Mouse (Mus musculus) liver, embryonic 14.5 days (tissue): Measurements from ENCODE around the gene Aurka. TPM values are rescaled to one million over a fixed set of nuclear protein-coding genes. Genes with fewer than 3 reads are reported as not detected.

ENCODE experiments used
- ATAC-seq: fragments of 200-750 bp; cut with Nextera tagmentation; 2 replicates; pipeline ENCODE4 v1.8.0; 2017; ENCODE audit warnings: moderate number of reproducible peaks, mild to moderate bottlenecking, moderate library complexity; ENCODE audit not compliant: insufficient read depth
- DNase-seq, 3 experiments: peaks; one replicate each; pipeline ENCODE4 v3.0.0-alpha.2; 2012 to 2013; ENCODE audit warnings: low read depth in 3 of 3, low spot score in 3 of 3
- H3K27ac ChIP-seq: fragments of 300-500 bp; sonication (generic); 2 replicates; pipeline ENCODE4 v1.5.1; 2014; ENCODE audit warnings: moderate library complexity, mild to moderate bottlenecking, control low read depth, inconsistent platforms
- H3K27me3 ChIP-seq: fragments of 300-500 bp; sonication (generic); 2 replicates; pipeline ENCODE4 v1.6.1; 2014; ENCODE audit warnings: mild to moderate bottlenecking, low read length, moderate library complexity; ENCODE audit not compliant: control insufficient read depth, insufficient read depth
- H3K36me3 ChIP-seq: fragments of 300-500 bp; sonication (generic); replicated peaks from 2 replicates; pipeline ENCODE4 v1.6.1; 2014; ENCODE audit warnings: low read depth; ENCODE audit not compliant: control insufficient read depth, insufficient read depth
- H3K4me1 ChIP-seq, 2 experiments: fragments of 200-500 bp in 1 of 2; fragments of 300-500 bp in 1 of 2; sonication (generic) in 1 of 2; replicated peaks; 2 replicates each; pipeline ENCODE4 v1.6.1; 2012 to 2014; ENCODE audit warnings: antibody characterized with exemption in 1 of 2, inconsistent platforms in 1 of 2, low read length in 1 of 2; ENCODE audit not compliant: control insufficient read depth in 2 of 2, insufficient read depth in 2 of 2
- H3K4me2 ChIP-seq: fragments of 300-500 bp; sonication (generic); 2 replicates; pipeline ENCODE4 v1.6.1; 2014; ENCODE audit warnings: low read depth, mild to moderate bottlenecking, control low read depth, moderate library complexity
- H3K4me3 ChIP-seq, 2 experiments: fragments of 200-500 bp in 1 of 2; fragments of 300-500 bp in 1 of 2; sonication (generic) in 1 of 2; 2 replicates each; pipeline ENCODE4 v1.5.1; 2012 to 2014; ENCODE audit warnings: low read depth in 2 of 2, low read length in 2 of 2, mild to moderate bottlenecking in 2 of 2, control low read depth in 1 of 2, inconsistent platforms in 1 of 2, moderate library complexity in 1 of 2; ENCODE audit not compliant: insufficient read depth in 1 of 2
- H3K9ac ChIP-seq: fragments of 300-500 bp; sonication (generic); replicated peaks from 2 replicates; pipeline ENCODE4 v1.6.1; 2014; ENCODE audit warnings: mild to moderate bottlenecking, control low read depth, moderate library complexity
- H3K9me3 ChIP-seq: fragments of 300-500 bp; sonication (generic); 2 replicates; pipeline ENCODE4 v1.6.1; 2016; ENCODE audit warnings: low read length, mixed read lengths; ENCODE audit not compliant: control insufficient read depth
- CTCF ChIP-seq: IDR thresholded peaks from 2 replicates; pipeline ENCODE4 v1.5.1; 2016; ENCODE audit warnings: antibody characterized with exemption, low read depth, control low read depth
- EP300 ChIP-seq: IDR thresholded peaks from 2 replicates; pipeline ENCODE4 v1.6.1; 2016; ENCODE audit warnings: antibody characterized with exemption, low read depth
- WGBS: fragments of 180-500 bp; shearing (Covaris S2); extraction: QIAGEN DNeasy Blood & Tissue Kit; methylation state at CpG from one replicate; pipeline ENCODE4 v1.1.7; 2014; ENCODE audit not compliant: insufficient replicate concordance; 5-methylcytosine and 5-hydroxymethylcytosine counted together
- polyA plus RNA-seq, 2 experiments: library from polyadenylated mRNA; depleted of rRNA in 1 of 2; stranded (reverse) in 1 of 2; unstranded in 1 of 2; fragments of >200 nt; fragmentation: Nextera tagmentation in 1 of 2; extraction: Ambion mirVana in 1 of 2; gene quantifications; 2 replicates each; pipeline versions ENCODE4 v1.2.1 to v1.2.3; 2012 to 2014

Gene Aurka
- polyA plus RNA-seq, 2 experiments: 64.4 to 131 TPM

DNA sequence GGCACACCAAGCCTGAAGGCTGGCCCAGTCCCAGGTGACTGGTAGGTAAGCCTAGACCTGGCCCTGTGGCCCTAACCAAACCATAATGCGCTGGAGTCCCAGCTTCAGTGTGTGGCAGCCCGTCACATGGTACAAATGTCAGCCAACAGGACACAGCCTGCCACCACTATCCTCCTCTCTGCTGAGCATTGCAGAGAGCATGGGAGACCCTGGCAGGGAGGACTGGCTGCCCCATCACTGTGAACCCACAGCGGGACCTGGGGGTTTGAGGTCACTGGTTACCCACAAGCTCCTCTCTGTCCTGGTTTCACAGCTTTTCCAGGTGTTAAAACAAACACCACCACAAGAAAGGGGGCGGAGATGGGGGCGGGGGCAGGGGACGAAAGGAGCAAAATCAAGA, 20.0 kb upstream of the Aurka start:
- Histone ChIP-seq H3K9ac (no peak overlapping the region), H3K36me3 (no peaks in the 10 kb centered on the region), H3K4me2 (no peak overlapping the region), H3K9me3 (no peaks in the 10 kb centered on the region), H3K27ac (no peak overlapping the region), H3K4me1 (peaks cover 0 to 7% of the 10 kb centered on the region in 2 experiments; a peak in 2 of 4 replicates), H3K4me3 (no peak overlapping the region), H3K27me3 (no peaks in the 10 kb centered on the region)
- TF ChIP-seq CTCF (no peak), EP300 (no peak)
- 37% methylated on average over 6 of the region's 6 CpGs for WGBS
- ATAC-seq (no peak), DNase-seq (no peak)

DNA sequence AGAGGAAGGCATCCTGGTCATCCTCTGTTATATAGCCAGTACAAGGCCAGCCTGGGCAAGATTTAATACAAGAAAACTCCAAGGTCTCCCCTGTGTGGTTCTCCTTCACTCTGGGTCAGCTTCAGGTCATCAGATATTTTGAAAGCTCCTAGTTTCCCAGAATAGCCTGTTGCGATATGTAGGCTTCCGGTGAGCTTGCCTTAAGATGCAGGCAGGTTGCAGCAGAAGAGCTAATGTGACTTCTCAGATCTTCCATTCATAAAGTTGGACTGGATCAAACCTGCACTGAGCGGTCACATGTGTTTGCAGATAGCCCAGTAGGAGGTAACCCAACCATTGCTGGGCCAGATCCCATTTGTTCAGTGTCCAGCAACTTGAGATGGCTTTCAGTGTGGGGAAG, 14.4 kb upstream of the Aurka start:
- no peak overlapping the region for H3K4me2 ChIP-seq
- H3K27me3 ChIP-seq: no peaks in the 10 kb centered on the region
- H3K27ac ChIP-seq: no peak overlapping the region
- H3K4me3 ChIP-seq: no peak overlapping the region
- no peak for TF ChIP-seq CTCF
- no peak for TF ChIP-seq EP300
- H3K36me3 ChIP-seq: peaks cover 25% of the 10 kb centered on the region
- DNase-seq: no peak
- ATAC-seq: no peak
- 73% methylated on average over 3 of the region's 3 CpGs for WGBS
- H3K9me3 ChIP-seq: no peaks in the 10 kb centered on the region
- no peaks in the 10 kb centered on the region for H3K4me1 ChIP-seq
- no peak overlapping the region for H3K9ac ChIP-seq

- ATAC-seq (no peak), DNase-seq (no peak)
- WGBS: 78% methylated on average over 12 of the region's 12 CpGs
- no peak for TF ChIP-seq EP300
- TF ChIP-seq CTCF: no peak
- H3K4me3 ChIP-seq: no peak overlapping the region
- H3K9ac ChIP-seq: no peak overlapping the region
- no peak overlapping the region for H3K4me2 ChIP-seq
- no peaks in the 10 kb centered on the region for H3K4me1 ChIP-seq
- peaks cover 52% of the 10 kb centered on the region for H3K36me3 ChIP-seq
- no peak overlapping the region for H3K27ac ChIP-seq
- no peaks in the 10 kb centered on the region for H3K9me3 ChIP-seq
- no peaks in the 10 kb centered on the region for H3K27me3 ChIP-seq
Measured at GRCm38 (mm10) chr2:172381898-172382297, 11.6 kb upstream of the Aurka start.

DNA sequence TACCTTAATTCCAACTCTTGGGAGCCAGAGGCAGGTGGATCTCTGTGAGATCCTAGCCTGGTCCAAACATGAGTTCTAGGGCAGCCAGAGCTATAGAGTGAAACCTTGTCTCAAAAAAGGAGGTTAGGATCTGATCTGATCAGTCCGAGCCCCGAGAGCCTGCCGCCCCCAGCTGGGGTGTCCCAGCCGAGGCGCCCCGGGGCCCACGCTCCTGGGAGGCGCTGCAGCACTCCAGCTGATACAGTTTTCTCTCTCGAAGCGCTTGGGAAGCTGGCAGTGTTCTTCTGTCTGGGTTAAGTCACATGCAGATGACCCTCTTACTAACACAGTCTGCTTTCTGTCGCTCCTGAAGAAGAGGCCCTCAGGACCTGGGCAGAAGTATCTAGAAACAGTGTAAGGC, 11.0 kb upstream of the Aurka start:
- DNase-seq: no peak
- H3K27me3 ChIP-seq: no peaks in the 10 kb centered on the region
- no peak for ATAC-seq
- no peak overlapping the region for H3K27ac ChIP-seq
- H3K4me3 ChIP-seq: no peak overlapping the region
- no peak overlapping the region for H3K4me2 ChIP-seq
- H3K36me3 ChIP-seq: peaks cover 56% of the 10 kb centered on the region
- WGBS: 88% methylated on average over 11 of the region's 11 CpGs
- no peaks in the 10 kb centered on the region for H3K4me1 ChIP-seq
- no peak overlapping the region for H3K9ac ChIP-seq
- no peaks in the 10 kb centered on the region for H3K9me3 ChIP-seq
- no peak for TF ChIP-seq EP300
- TF ChIP-seq CTCF: no peak

DNA sequence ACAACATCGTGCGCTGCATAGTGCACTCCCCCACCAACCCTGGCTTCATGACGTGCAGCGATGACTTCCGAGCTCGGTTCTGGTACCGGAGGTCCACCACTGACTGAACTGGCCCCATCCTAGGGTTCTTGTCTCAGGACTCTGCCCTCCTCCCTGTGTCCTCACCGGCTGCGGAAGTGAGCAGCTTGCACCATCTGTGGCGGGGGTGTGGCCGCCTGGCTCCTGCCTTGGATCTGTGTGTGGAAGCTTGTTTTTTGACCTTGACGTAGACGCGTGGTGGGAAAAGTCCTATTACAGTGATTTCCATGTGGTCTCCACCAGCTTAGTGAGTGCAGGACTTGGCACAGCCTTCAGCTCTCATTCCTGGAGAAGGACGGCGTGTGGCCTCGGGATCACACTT, 10.2 kb upstream of the Aurka start:
- H3K27ac ChIP-seq: no peak overlapping the region
- H3K4me2 ChIP-seq: no peak overlapping the region
- peaks cover 64% of the 10 kb centered on the region for H3K36me3 ChIP-seq
- H3K9ac ChIP-seq: no peak overlapping the region
- 93% methylated on average over 17 of the region's 17 CpGs for WGBS
- no peaks in the 10 kb centered on the region for H3K27me3 ChIP-seq
- no peaks in the 10 kb centered on the region for H3K9me3 ChIP-seq
- DNase-seq (no peak), ATAC-seq (no peak)
- H3K4me1 ChIP-seq: no peaks in the 10 kb centered on the region
- TF ChIP-seq EP300 (no peak), CTCF (no peak)
- no peak overlapping the region for H3K4me3 ChIP-seq
